Mouse (Mus musculus) CH12.LX (cell line): ENCODE data around the gene Il18. TPM values are rescaled to one million over a fixed set of nuclear protein-coding genes. Genes with fewer than 3 reads are reported as not detected.

Experiments
- DNase-seq: peaks from one replicate; pipeline ENCODE4 v3.0.0-alpha.2; 2013; ENCODE audit errors: extremely low read depth
- H3K27ac ChIP-seq: 2 replicates; pipeline ENCODE4 v1.5.1; 2012; ENCODE audit warnings: low read depth, mild to moderate bottlenecking, control low read depth, moderate library complexity; ENCODE audit not compliant: insufficient read depth
- H3K27me3 ChIP-seq: replicated peaks from 2 replicates; pipeline ENCODE3; 2012; ENCODE audit warnings: inconsistent platforms
- H3K36me3 ChIP-seq, 2 experiments: replicated peaks in 1 of 2; 2 replicates each; pipeline versions ENCODE3 to v1.6.1; 2012; ENCODE audit warnings: inconsistent platforms in 1 of 2, low read length in 1 of 2, mild to moderate bottlenecking in 1 of 2, mixed read lengths in 1 of 2, moderate library complexity in 1 of 2; ENCODE audit not compliant: control insufficient read depth in 1 of 2, insufficient read depth in 1 of 2
- H3K4me1 ChIP-seq, 2 experiments: 2 replicates each; pipeline ENCODE4 v1.6.1; 2012; ENCODE audit warnings: inconsistent platforms in 1 of 2, moderate library complexity in 1 of 2; ENCODE audit not compliant: insufficient read depth in 2 of 2, control insufficient read depth in 1 of 2
- H3K4me2 ChIP-seq: 2 replicates; pipeline ENCODE4 v1.6.1; 2012; ENCODE audit warnings: low read depth, mild to moderate bottlenecking, control low read depth; ENCODE audit not compliant: poor library complexity, insufficient read depth, severe bottlenecking
- H3K4me3 ChIP-seq, 3 experiments: fragments of 150-350 bp in 1 of 3; sonication (generic) in 1 of 3; replicated peaks in 1 of 3; 2 replicates each; pipeline versions ENCODE3 to v1.5.1; 2011 to 2012; ENCODE audit warnings: low read depth in 2 of 3, low read length in 2 of 3, mild to moderate bottlenecking in 2 of 3, moderate library complexity in 2 of 3, control low read depth in 1 of 3, improper control_type of control experiment in 1 of 3, inconsistent platforms in 1 of 3, mixed read lengths in 1 of 3; ENCODE audit not compliant: poor library complexity in 1 of 3
- H3K79me2 ChIP-seq: replicated peaks from 2 replicates; pipeline ENCODE4 v1.6.1; 2012; ENCODE audit warnings: mild to moderate bottlenecking, moderate library complexity; ENCODE audit not compliant: control insufficient read depth, poor library complexity, insufficient read depth, severe bottlenecking; ENCODE audit errors: extremely low read depth
- H3K9ac ChIP-seq: 2 replicates; pipeline ENCODE4 v1.6.1; 2012; ENCODE audit warnings: low read depth, mild to moderate bottlenecking, control low read depth, moderate library complexity; ENCODE audit not compliant: insufficient read depth
- H3K9me3 ChIP-seq: replicated peaks from 2 replicates; pipeline ENCODE3; 2012; ENCODE audit warnings: low read length, inconsistent platforms, mixed read lengths
- CHD1 ChIP-seq: IDR thresholded peaks from 2 replicates; pipeline ENCODE4 v1.6.1; 2012; ENCODE audit warnings: low read depth, low read length, improper control_type of control experiment, inconsistent platforms
- CTCF ChIP-seq, 2 experiments: IDR thresholded peaks in 1 of 2; conservative IDR thresholded peaks in 1 of 2; 2 replicates each; pipeline ENCODE4 v1.5.1; 2011 to 2012; ENCODE audit warnings: low read depth in 2 of 2, low read length in 2 of 2, improper control_type of control experiment in 1 of 2, inconsistent platforms in 1 of 2, mild to moderate bottlenecking in 1 of 2, moderate library complexity in 1 of 2
- E2F4 ChIP-seq: IDR thresholded peaks from 2 replicates; pipeline ENCODE4 v1.6.1; 2011; ENCODE audit warnings: low read depth, low read length, improper control_type of control experiment; ENCODE audit not compliant: insufficient replicate concordance
- ELF1 ChIP-seq: IDR thresholded peaks from 2 replicates; pipeline ENCODE4 v1.6.1; 2014; ENCODE audit warnings: low read depth, mild to moderate bottlenecking, inconsistent platforms, low read length, improper control_type of control experiment
- EP300 ChIP-seq: IDR thresholded peaks from 2 replicates; pipeline ENCODE4 v1.6.1; 2011; ENCODE audit warnings: low read length, improper control_type of control experiment
- ETS1 ChIP-seq: conservative IDR thresholded peaks from 2 replicates; pipeline ENCODE4 v1.6.1; 2012; ENCODE audit warnings: low read depth, mild to moderate bottlenecking, inconsistent platforms, low read length, improper control_type of control experiment, moderate library complexity
- GABPA ChIP-seq: IDR thresholded peaks from 2 replicates; pipeline ENCODE4 v1.6.1; 2012; ENCODE audit warnings: low read depth, low read length, improper control_type of control experiment, inconsistent platforms; ENCODE audit not compliant: insufficient replicate concordance
- HCFC1 ChIP-seq: IDR thresholded peaks from 2 replicates; pipeline ENCODE4 v1.6.1; 2012; ENCODE audit warnings: low read depth, mild to moderate bottlenecking, inconsistent platforms, low read length, improper control_type of control experiment
- JUN ChIP-seq: IDR thresholded peaks from 2 replicates; pipeline ENCODE4 v1.6.1; 2011; ENCODE audit warnings: low read depth, mild to moderate bottlenecking, low read length, improper control_type of control experiment, moderate library complexity; ENCODE audit not compliant: insufficient read depth
- JUND ChIP-seq: conservative IDR thresholded peaks from 2 replicates; pipeline ENCODE4 v1.6.1; 2011; ENCODE audit warnings: low read depth, low read length, improper control_type of control experiment
- KAT2A ChIP-seq: IDR thresholded peaks from 2 replicates; pipeline ENCODE4 v1.6.1; 2012; ENCODE audit warnings: low read length, improper control_type of control experiment, inconsistent platforms; ENCODE audit not compliant: insufficient replicate concordance
- MAFK ChIP-seq: IDR thresholded peaks from 2 replicates; pipeline ENCODE4 v1.6.1; 2011; ENCODE audit warnings: low read length, improper control_type of control experiment; ENCODE audit not compliant: insufficient replicate concordance
- MAX ChIP-seq: IDR thresholded peaks from 2 replicates; pipeline ENCODE4 v1.6.1; 2011; ENCODE audit warnings: low read length, improper control_type of control experiment
- MAZ ChIP-seq: IDR thresholded peaks from 2 replicates; pipeline ENCODE4 v1.6.1; 2012; ENCODE audit warnings: low read depth, mild to moderate bottlenecking, inconsistent platforms, low read length, improper control_type of control experiment, moderate library complexity
- MEF2A ChIP-seq: IDR thresholded peaks from 2 replicates; pipeline ENCODE4 v1.6.1; 2014; ENCODE audit warnings: low read depth, mild to moderate bottlenecking, inconsistent platforms, low read length, improper control_type of control experiment, borderline replicate concordance
- MYC ChIP-seq: IDR thresholded peaks from 2 replicates; pipeline ENCODE4 v1.6.1; 2011; ENCODE audit warnings: low read depth, mild to moderate bottlenecking, improper control_type of control experiment, low read length
- NELFE ChIP-seq: IDR thresholded peaks from 2 replicates; pipeline ENCODE4 v1.6.1; 2011; ENCODE audit warnings: low read depth, low read length, improper control_type of control experiment
- NRF1 ChIP-seq: IDR thresholded peaks from 2 replicates; pipeline ENCODE4 v1.6.1; 2014; ENCODE audit warnings: low read depth, mild to moderate bottlenecking, inconsistent platforms, low read length, improper control_type of control experiment, moderate library complexity
- PAX5 ChIP-seq: IDR thresholded peaks from 2 replicates; pipeline ENCODE4 v1.6.1; 2012; ENCODE audit warnings: low read length, inconsistent platforms, mixed read lengths
- POLR2AphosphoS2 ChIP-seq: IDR thresholded peaks from 2 replicates; pipeline ENCODE4 v1.6.1; 2011; ENCODE audit warnings: low read depth, low read length, improper control_type of control experiment
- RAD21 ChIP-seq: IDR thresholded peaks from 2 replicates; pipeline ENCODE4 v1.6.1; 2011; ENCODE audit warnings: low read depth, mild to moderate bottlenecking, low read length, improper control_type of control experiment, moderate library complexity
- RCOR1 ChIP-seq: conservative IDR thresholded peaks from 2 replicates; pipeline ENCODE4 v1.6.1; 2012; ENCODE audit warnings: low read depth, mild to moderate bottlenecking, inconsistent platforms, low read length, improper control_type of control experiment
- SMC3 ChIP-seq: IDR thresholded peaks from 2 replicates; pipeline ENCODE4 v1.6.1; 2011; ENCODE audit warnings: low read depth, low read length, improper control_type of control experiment
- TBP ChIP-seq: conservative IDR thresholded peaks from 2 replicates; pipeline ENCODE4 v1.6.1; 2011; ENCODE audit warnings: low read depth, low read length, improper control_type of control experiment
- TCF12 ChIP-seq: IDR thresholded peaks from 2 replicates; pipeline ENCODE4 v1.6.1; 2014; ENCODE audit warnings: low read depth, mild to moderate bottlenecking, inconsistent platforms, low read length, improper control_type of control experiment
- USF1 ChIP-seq: IDR thresholded peaks from 2 replicates; pipeline ENCODE4 v1.6.1; 2014; ENCODE audit warnings: low read depth, mild to moderate bottlenecking, inconsistent platforms, low read length, improper control_type of control experiment
- USF2 ChIP-seq: conservative IDR thresholded peaks from 2 replicates; pipeline ENCODE4 v1.6.1; 2011; ENCODE audit warnings: low read depth, low read length, improper control_type of control experiment
- ZC3H11A ChIP-seq: IDR thresholded peaks from 2 replicates; pipeline ENCODE4 v1.6.1; 2012; ENCODE audit warnings: low read depth, mild to moderate bottlenecking, inconsistent platforms, low read length, improper control_type of control experiment
- ZKSCAN1 ChIP-seq: IDR thresholded peaks from 2 replicates; pipeline ENCODE4 v1.6.1; 2012; ENCODE audit warnings: low read depth, inconsistent platforms, low read length, improper control_type of control experiment, borderline replicate concordance
- dilution Hi-C: fragments of 300-500 bp; cut with MboI; formaldehyde crosslinking; loops from 2 replicates; pipeline ENCODE4 v1.14.3; 2020; ENCODE audit warnings: low sequenced_read_pairs; ENCODE audit not compliant: extremely low pct_unique_long_range_greater_than_20kb, extremely low pct_ligation_motif_present
- in situ Hi-C: fragments of 300-500 bp; cut with MboI; formaldehyde crosslinking; loops from 3 replicates; pipeline ENCODE4 v1.14.3; 2019; ENCODE audit warnings: low sequenced_read_pairs, low pct_ligation_motif_present, low pct_unique_long_range_greater_than_20kb, mixed read lengths
- polyA plus RNA-seq: library from polyadenylated mRNA; unstranded; fragments of >175 nt; gene quantifications from 2 replicates; pipeline ENCODE4 v1.2.1, GENCODE M21; 2012; ENCODE audit warnings: low read depth; ENCODE audit not compliant: insufficient read length
- total RNA-seq, 2 experiments: library from RNA; depleted of rRNA; stranded (reverse); fragments of 300-350 nt in 1 of 2; fragments of >200 nt in 1 of 2; gene quantifications; 2 replicates each; pipeline ENCODE4 v1.2.3; 2012 to 2014

Gene Il18
- total and polyA plus RNA-seq, 3 experiments = 0.56 to 0.98 (median 0.59) TPM

DNA sequence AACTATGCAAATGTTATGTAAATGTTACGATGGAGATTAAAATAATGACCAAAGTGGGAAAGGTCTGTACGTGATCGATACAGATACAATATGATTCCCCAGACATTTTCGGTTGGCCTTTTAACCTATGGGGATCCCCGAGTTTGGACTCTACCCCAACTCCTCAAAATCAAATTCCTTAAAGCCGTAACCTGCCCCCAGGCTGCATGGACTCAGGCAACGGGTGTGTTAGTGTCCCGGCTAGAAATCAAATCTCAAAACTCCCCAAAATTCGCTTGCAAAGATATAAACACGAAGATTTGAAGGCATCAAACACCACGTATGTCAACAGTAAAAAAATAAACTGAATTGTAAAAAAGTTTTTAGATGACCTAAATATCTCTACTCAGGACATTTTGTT, 61.5 kb downstream of the Il18 start:
- peak overlapping the region; percentile 88 for H3K4me2 ChIP-seq
- peaks cover 34% of the 10 kb centered on the region for H3K79me2 ChIP-seq
- DNase-seq = no peak
- H3K4me3 ChIP-seq = peak overlapping the region; percentile 71 to 96 (median 92)
- peaks cover 36 to 41% of the 10 kb centered on the region in 2 experiments for H3K36me3 ChIP-seq
- in situ Hi-C loops (no loop called here), dilution Hi-C loops (no loop called here)
- no peaks in the 10 kb centered on the region for H3K27me3 ChIP-seq
- H3K4me1 ChIP-seq = peaks cover 5 to 29% of the 10 kb centered on the region in 2 experiments; a peak in 2 of 4 replicates
- H3K9me3 ChIP-seq = no peaks in the 10 kb centered on the region
- H3K9ac ChIP-seq = peak overlapping the region; percentile 86
- no peak overlapping the region; the same call in 1 of the 2 replicates for H3K27ac ChIP-seq
- TF ChIP-seq TBP = no peak
- no peak for TF ChIP-seq MAX
- no peak for TF ChIP-seq TCF12
- no peak for TF ChIP-seq ELF1
- TF ChIP-seq E2F4 = no peak
- TF ChIP-seq MAZ = no peak
- TF ChIP-seq EP300 = no peak
- no peak for TF ChIP-seq NRF1
- no peak for TF ChIP-seq MAFK
- no peak for TF ChIP-seq HCFC1
- TF ChIP-seq MEF2A = no peak
- TF ChIP-seq ZKSCAN1 = no peak

DNA sequence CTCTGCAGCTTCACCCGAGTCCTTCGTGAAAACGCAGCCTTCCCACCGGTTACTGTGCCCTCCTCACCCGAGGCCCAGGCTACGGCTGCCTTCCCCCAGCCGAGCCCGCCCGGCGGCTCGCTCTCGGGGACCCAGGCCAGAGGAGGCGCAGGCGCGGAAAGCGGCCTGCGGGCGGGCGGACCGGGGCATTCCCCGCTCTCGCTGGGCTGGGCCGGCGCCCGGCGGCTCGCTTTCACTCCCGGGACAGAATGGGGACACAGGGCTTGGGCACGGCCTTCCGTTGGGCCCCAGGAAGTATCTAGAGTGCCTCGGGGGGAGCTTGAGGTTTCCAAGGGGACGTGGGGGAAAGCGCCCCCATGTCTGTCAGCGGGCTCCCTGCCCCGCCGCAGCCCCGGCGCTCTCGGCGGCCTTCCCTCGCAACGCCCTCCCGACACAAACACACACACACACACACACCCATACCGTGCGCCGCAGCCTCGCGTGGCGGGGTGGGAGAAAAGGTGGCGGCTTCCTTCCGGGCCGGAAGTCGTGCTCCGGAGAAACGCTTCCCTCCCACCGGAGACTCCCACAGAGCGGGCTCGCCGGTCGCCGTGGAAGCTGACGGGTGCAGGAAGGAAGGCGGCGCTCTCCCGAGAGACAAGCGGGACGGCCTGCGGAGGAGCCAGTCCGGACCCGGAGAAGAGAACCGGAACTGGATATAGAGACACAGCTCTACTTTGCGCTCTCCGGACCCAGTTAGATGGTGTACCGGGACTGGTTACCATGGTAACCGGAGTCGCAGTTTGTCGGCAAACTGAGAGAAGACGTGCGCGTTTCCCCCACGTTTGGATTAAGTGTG, 62.4 kb downstream of the Il18 start, which contains the start of the genes Pih1d2 and Nkapd1:
Pih1d2 (plus strand) TSS at position 556 of the 838 bp plus-strand sequence.
Nkapd1 (minus strand) TSS at position 699 of the 838 bp plus-strand sequence.
- Histone ChIP-seq H3K79me2 (peaks cover 34% of the 10 kb centered on the region), H3K4me1 (peaks cover 5 to 29% of the 10 kb centered on the region in 2 experiments; a peak in 2 of 4 replicates), H3K36me3 (peaks cover 30 to 34% of the 10 kb centered on the region in 2 experiments), H3K9me3 (no peaks in the 10 kb centered on the region), H3K9ac (peak within 1 kb of the TSS; percentile 86), H3K4me3 (peak within 1 kb of the TSS; percentile 71 to 96 (median 92)), H3K27ac (peak within 1 kb of the TSS; percentile 93), H3K27me3 (no peaks in the 10 kb centered on the region), H3K4me2 (peak within 1 kb of the TSS; percentile 88)
- dilution Hi-C loops = no loop called here
- DNase-seq = peak; percentile 93
- in situ Hi-C loops = no loop called here
- TF ChIP-seq CTCF (conservative IDR thresholded peaks at IDR 0.05 in 1 of 2, IDR thresholded peaks at IDR 0.05 in 1 of 2; ENCODE audit: low read depth in 2 of 2, low read length in 2 of 2) (no peak), USF1 (no peak), RAD21 (no peak), TCF12 (peak; percentile 70; the same call in 1 of the 2 replicates), MYC (peak; percentile 81), RCOR1 (no peak), PAX5 (no peak), NRF1 (peak; percentile 72), ETS1 (no peak), USF2 (no peak), ZC3H11A (no peak), MAZ (peak; percentile 43; the same call in 1 of the 2 replicates), GABPA (no peak; the same call in 1 of the 2 replicates), E2F4 (no peak), ELF1 (peak; percentile 84), TBP (no peak), JUND (no peak), NELFE (peak; percentile 62), SMC3 (no peak), CHD1 (no peak), KAT2A (peak; percentile 55; the same call in 1 of the 2 replicates), POLR2AphosphoS2 (no peak), EP300 (no peak), HCFC1 (peak; percentile 87), JUN (no peak), MEF2A (no peak; the same call in 1 of the 2 replicates)
